Mouse (Mus musculus) liver, embryonic 14.5 days (tissue): ENCODE results near the gene Tgfbr3. TPM values are rescaled to one million over a fixed set of nuclear protein-coding genes. Genes with fewer than 3 reads are reported as not detected.

ENCODE experiments used
- ATAC-seq: fragments of 200-750 bp; cut with Nextera tagmentation; 2 replicates; pipeline ENCODE4 v1.8.0; 2017; ENCODE audit warnings: moderate number of reproducible peaks, mild to moderate bottlenecking, moderate library complexity; ENCODE audit not compliant: insufficient read depth
- DNase-seq, 3 experiments: peaks; one replicate each; pipeline ENCODE4 v3.0.0-alpha.2; 2012 to 2013; ENCODE audit warnings: low read depth in 3 of 3, low spot score in 3 of 3
- H3K27ac ChIP-seq: fragments of 300-500 bp; sonication (generic); 2 replicates; pipeline ENCODE4 v1.5.1; 2014; ENCODE audit warnings: moderate library complexity, mild to moderate bottlenecking, control low read depth, inconsistent platforms
- H3K27me3 ChIP-seq: fragments of 300-500 bp; sonication (generic); 2 replicates; pipeline ENCODE4 v1.6.1; 2014; ENCODE audit warnings: mild to moderate bottlenecking, low read length, moderate library complexity; ENCODE audit not compliant: control insufficient read depth, insufficient read depth
- H3K36me3 ChIP-seq: fragments of 300-500 bp; sonication (generic); replicated peaks from 2 replicates; pipeline ENCODE4 v1.6.1; 2014; ENCODE audit warnings: low read depth; ENCODE audit not compliant: control insufficient read depth, insufficient read depth
- H3K4me1 ChIP-seq, 2 experiments: fragments of 200-500 bp in 1 of 2; fragments of 300-500 bp in 1 of 2; sonication (generic) in 1 of 2; replicated peaks; 2 replicates each; pipeline ENCODE4 v1.6.1; 2012 to 2014; ENCODE audit warnings: antibody characterized with exemption in 1 of 2, inconsistent platforms in 1 of 2, low read length in 1 of 2; ENCODE audit not compliant: control insufficient read depth in 2 of 2, insufficient read depth in 2 of 2
- H3K4me2 ChIP-seq: fragments of 300-500 bp; sonication (generic); 2 replicates; pipeline ENCODE4 v1.6.1; 2014; ENCODE audit warnings: low read depth, mild to moderate bottlenecking, control low read depth, moderate library complexity
- H3K4me3 ChIP-seq, 2 experiments: fragments of 200-500 bp in 1 of 2; fragments of 300-500 bp in 1 of 2; sonication (generic) in 1 of 2; 2 replicates each; pipeline ENCODE4 v1.5.1; 2012 to 2014; ENCODE audit warnings: low read depth in 2 of 2, low read length in 2 of 2, mild to moderate bottlenecking in 2 of 2, control low read depth in 1 of 2, inconsistent platforms in 1 of 2, moderate library complexity in 1 of 2; ENCODE audit not compliant: insufficient read depth in 1 of 2
- H3K9ac ChIP-seq: fragments of 300-500 bp; sonication (generic); replicated peaks from 2 replicates; pipeline ENCODE4 v1.6.1; 2014; ENCODE audit warnings: mild to moderate bottlenecking, control low read depth, moderate library complexity
- H3K9me3 ChIP-seq: fragments of 300-500 bp; sonication (generic); 2 replicates; pipeline ENCODE4 v1.6.1; 2016; ENCODE audit warnings: low read length, mixed read lengths; ENCODE audit not compliant: control insufficient read depth
- CTCF ChIP-seq: IDR thresholded peaks from 2 replicates; pipeline ENCODE4 v1.5.1; 2016; ENCODE audit warnings: antibody characterized with exemption, low read depth, control low read depth
- EP300 ChIP-seq: IDR thresholded peaks from 2 replicates; pipeline ENCODE4 v1.6.1; 2016; ENCODE audit warnings: antibody characterized with exemption, low read depth
- WGBS: fragments of 180-500 bp; shearing (Covaris S2); extraction: QIAGEN DNeasy Blood & Tissue Kit; methylation state at CpG from one replicate; pipeline ENCODE4 v1.1.7; 2014; ENCODE audit not compliant: insufficient replicate concordance; 5-methylcytosine and 5-hydroxymethylcytosine counted together
- polyA plus RNA-seq, 2 experiments: library from polyadenylated mRNA; depleted of rRNA in 1 of 2; stranded (reverse) in 1 of 2; unstranded in 1 of 2; fragments of >200 nt; fragmentation: Nextera tagmentation in 1 of 2; extraction: Ambion mirVana in 1 of 2; gene quantifications; 2 replicates each; pipeline versions ENCODE4 v1.2.1 to v1.2.3; 2012 to 2014

Tgfbr3 gene
- polyA plus RNA-seq, 2 experiments, result 4.3 to 7.5 TPM

DNA sequence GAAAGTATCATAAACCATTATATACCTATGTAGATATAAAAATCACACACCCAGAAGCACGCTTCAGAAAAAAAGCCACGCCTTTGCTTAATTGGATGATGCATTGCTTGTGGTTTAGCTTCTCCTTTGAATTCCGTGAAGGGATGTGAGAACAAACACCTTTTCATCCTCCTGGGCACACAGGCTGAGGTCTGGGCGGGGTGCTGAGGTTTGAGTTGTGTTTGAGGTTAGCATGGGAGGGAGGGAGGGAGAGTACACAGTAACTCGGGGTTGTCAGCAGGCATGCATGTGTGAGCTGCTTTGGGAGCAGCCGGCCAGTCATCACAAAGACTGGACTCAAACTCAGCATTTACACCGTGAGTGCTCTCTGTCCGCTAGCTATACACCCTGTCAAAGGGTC is 209.5 kb downstream of the Tgfbr3 start:
- no peaks in the 10 kb centered on the region for H3K9me3 ChIP-seq
- no peak overlapping the region for H3K27ac ChIP-seq
- H3K4me2 ChIP-seq, result no peak overlapping the region
- ATAC-seq, result no peak
- no peak overlapping the region for H3K4me3 ChIP-seq
- no peak overlapping the region for H3K9ac ChIP-seq
- H3K4me1 ChIP-seq, result peaks cover 0 to 7% of the 10 kb centered on the region in 2 experiments; a peak in 2 of 4 replicates
- DNase-seq, result no peak
- WGBS, result 27% methylated on average over 8 of the region's 8 CpGs
- no peaks in the 10 kb centered on the region for H3K36me3 ChIP-seq
- no peaks in the 10 kb centered on the region for H3K27me3 ChIP-seq
- no peak for TF ChIP-seq CTCF
- TF ChIP-seq EP300, result no peak

GRCm38 (mm10) chr5:107079146-107079638 is 210.2 kb downstream of the Tgfbr3 start:
- Histone ChIP-seq H3K4me3 (no peak overlapping the region), H3K27ac (no peak overlapping the region), H3K36me3 (no peaks in the 10 kb centered on the region), H3K9ac (no peak overlapping the region), H3K27me3 (no peaks in the 10 kb centered on the region), H3K9me3 (no peaks in the 10 kb centered on the region), H3K4me2 (no peak overlapping the region), H3K4me1 (peaks cover 0 to 7% of the 10 kb centered on the region in 2 experiments; a peak in 2 of 4 replicates)
- TF ChIP-seq CTCF, result no peak
- TF ChIP-seq EP300, result no peak
- 36% methylated on average over 11 of the region's 11 CpGs for WGBS
- DNase-seq (no peak), ATAC-seq (no peak)

GRCm38 (mm10) chr5:107078361-107078760 is 211.1 kb downstream of the Tgfbr3 start:
- H3K27ac ChIP-seq, result no peak overlapping the region
- no peak overlapping the region for H3K4me2 ChIP-seq

GRCm38 (mm10) chr5:107077900-107078299 is 211.5 kb downstream of the Tgfbr3 start:
- Histone ChIP-seq H3K4me3 (no peak overlapping the region), H3K27ac (no peak overlapping the region), H3K36me3 (no peaks in the 10 kb centered on the region), H3K9ac (no peak overlapping the region), H3K4me1 (peaks cover 0 to 7% of the 10 kb centered on the region in 2 experiments; a peak in 2 of 4 replicates), H3K4me2 (no peak overlapping the region), H3K27me3 (no peaks in the 10 kb centered on the region), H3K9me3 (no peaks in the 10 kb centered on the region)
- 73% methylated on average over 7 of the region's 7 CpGs for WGBS
- DNase-seq, result no peak
- no peak for TF ChIP-seq EP300
- no peak for ATAC-seq

More at GRCm38 (mm10) chr5:107078361-107078760, 211.1 kb downstream of the Tgfbr3 start:
- no peak for ATAC-seq
- Histone ChIP-seq H3K9me3 (no peaks in the 10 kb centered on the region), H3K36me3 (no peaks in the 10 kb centered on the region), H3K27me3 (no peaks in the 10 kb centered on the region), H3K4me3 (no peak overlapping the region), H3K9ac (no peak overlapping the region), H3K4me1 (peaks cover 0 to 7% of the 10 kb centered on the region in 2 experiments; a peak in 2 of 4 replicates)
- no peak for TF ChIP-seq EP300
- TF ChIP-seq CTCF, result no peak
- no peak for DNase-seq
- WGBS, result 77% methylated on average over 3 of the region's 3 CpGs

GRCm38 (mm10) chr5:107074980-107075583 is 214.3 kb downstream of the Tgfbr3 start:
- Histone ChIP-seq H3K4me3 (no peak overlapping the region), H3K27ac (no peak overlapping the region), H3K4me2 (no peak overlapping the region), H3K9ac (no peak overlapping the region), H3K9me3 (no peaks in the 10 kb centered on the region), H3K36me3 (no peaks in the 10 kb centered on the region), H3K4me1 (peaks cover 0 to 7% of the 10 kb centered on the region in 2 experiments; a peak in 2 of 4 replicates), H3K27me3 (no peaks in the 10 kb centered on the region)
- 46% methylated on average over 13 of the region's 13 CpGs for WGBS
- TF ChIP-seq EP300 (no peak), CTCF (no peak)
- ATAC-seq (no peak), DNase-seq (no peak)
